Comparison of ENCODE assay signal across 24 mouse cellular contexts in genomic region chr6:129013762-129014276, GRCm38 (mm10). TPM values are rescaled to one million over a fixed set of nuclear protein-coding genes. Genes with fewer than 3 reads are reported as not detected.
DNase-seq lines count a peak whose midpoint lies in the region; ATAC-seq and TF ChIP-seq lines count a peak whose summit lies in the region.
"Had no signal": no experiment of that assay in that cellular context is flagged by ENCODE, and none has a peak within 500 bp of the region (broad histone marks: within the 10 kb centered on the region; RNA-seq: fewer than 3 reads in every experiment).

No protein-coding gene starts in this region.

- dilution Hi-C loops in CH12.LX (cut with MboI; ENCODE audit: extremely low pct_ligation_motif_present, extremely low pct_unique_long_range_greater_than_20kb, low sequenced_read_pairs): no loop called here

- no peak for TF ChIP-seq RAD21 in CH12.LX (IDR thresholded peaks at IDR 0.05; ENCODE audit: low read depth, low read length)

- H3K9me3 ChIP-seq in CH12.LX (replicated peaks; ENCODE audit: low read length): no peaks in the 10 kb centered on the region
- no peaks in the 10 kb centered on the region for H3K9me3 ChIP-seq in stomach, postnatal 0 days (ENCODE audit: control insufficient read depth, low read length)
- H3K9me3 ChIP-seq: embryonic facial prominence, embryonic 12.5 days; forebrain, embryonic 12.5 days; heart, embryonic 13.5 days; hindbrain, embryonic 15.5 days had no signal

- H3K79me2 ChIP-seq in CH12.LX (replicated peaks; ENCODE audit: control insufficient read depth, extremely low read depth, insufficient read depth, poor library complexity, severe bottlenecking): no peaks in the 10 kb centered on the region; the same call in 1 of the 2 replicates

- no peaks in the 10 kb centered on the region for H3K27me3 ChIP-seq in CH12.LX (replicated peaks)
- no peaks in the 10 kb centered on the region for H3K27me3 ChIP-seq in stomach, postnatal 0 days (ENCODE audit: control insufficient read depth, insufficient read depth, low read length)
- H3K27me3 ChIP-seq: embryonic facial prominence, embryonic 12.5 days; forebrain, embryonic 12.5 days; heart, embryonic 13.5 days; hindbrain, embryonic 15.5 days had no signal

- in situ Hi-C loops in CH12.LX (cut with MboI; ENCODE audit: low pct_ligation_motif_present, low pct_unique_long_range_greater_than_20kb, low sequenced_read_pairs): no loop called here

- peak overlapping the region; percentile 96 for H3K4me2 ChIP-seq in CH12.LX (ENCODE audit: insufficient read depth, low read depth, poor library complexity, severe bottlenecking)
- H3K4me2 ChIP-seq in stomach, postnatal 0 days (replicated peaks; ENCODE audit: low read depth): no peak overlapping the region
- H3K4me2 ChIP-seq: embryonic facial prominence, embryonic 12.5 days; forebrain, embryonic 12.5 days; heart, embryonic 13.5 days; hindbrain, embryonic 15.5 days had no signal

- H3K4me1 ChIP-seq in CH12.LX (ENCODE audit: control insufficient read depth in 1 of 2, insufficient read depth in 2 of 2): peaks cover 9 to 41% of the 10 kb centered on the region in 2 experiments; a peak in 3 of 4 replicates
- no peaks in the 10 kb centered on the region for H3K4me1 ChIP-seq in stomach, postnatal 0 days (replicated peaks; ENCODE audit: control insufficient read depth, insufficient read depth)
- H3K4me1 ChIP-seq: embryonic facial prominence, embryonic 12.5 days; forebrain, embryonic 12.5 days; heart, embryonic 13.5 days; hindbrain, embryonic 15.5 days had no signal

- no peak; the same call in 1 of the 2 replicates for TF ChIP-seq POLR2A in CH12.LX (IDR thresholded peaks at IDR 0.05; ENCODE audit: low read depth, low read length)

- TF ChIP-seq CTCF in CH12.LX (conservative IDR thresholded peaks at IDR 0.05 in 1 of 2, IDR thresholded peaks at IDR 0.05 in 1 of 2; ENCODE audit: low read depth in 2 of 2, low read length in 2 of 2): no peak
- no peak for TF ChIP-seq CTCF in stomach, postnatal 0 days (IDR thresholded peaks at IDR 0.05; ENCODE audit: low read depth)

- H3K27ac ChIP-seq in CH12.LX (ENCODE audit: insufficient read depth, low read depth): peak overlapping the region; percentile 93
- H3K27ac ChIP-seq in stomach, postnatal 0 days (replicated peaks): peak overlapping the region; percentile 31; the same call in 1 of the 2 replicates
- H3K27ac ChIP-seq: embryonic facial prominence, embryonic 12.5 days; forebrain, embryonic 12.5 days; heart, adult 2 months; heart, embryonic 13.5 days; hindbrain, embryonic 15.5 days had no signal

- peak overlapping the region; percentile 38 to 58 (median 47) for H3K4me3 ChIP-seq in CH12.LX (replicated peaks in 1 of 3; ENCODE audit: low read depth in 2 of 3, low read length in 2 of 3, poor library complexity in 1 of 3)
- no peak overlapping the region for H3K4me3 ChIP-seq in stomach, postnatal 0 days (ENCODE audit: low read depth, low read length)
- H3K4me3 ChIP-seq: embryonic facial prominence, embryonic 12.5 days; forebrain, embryonic 12.5 days; heart, adult 2 months; heart, embryonic 13.5 days; hindbrain, embryonic 15.5 days had no signal

- DNase-seq in 416B (ENCODE audit: low read depth) (peak; percentile 15), CH12.LX (ENCODE audit: extremely low read depth) (peak; percentile 49), MN1 (ENCODE audit: low spot score) (no peak)
- DNase-seq in stomach, postnatal 0 days (ENCODE audit: low spot score): no peak
- no peak for DNase-seq in heart, adult 9 months (ENCODE audit: low spot score in 2 of 2)
- DNase-seq: adrenal gland, adult 8-10 months; cerebellum, adult 11-12 months; cerebellum, adult 9-10 months; cerebellum, postnatal 36 days; embryo, embryonic 11 days; gastrocnemius, postnatal 10 days; heart, adult 2 months; heart, postnatal 36 days had no signal

- peak; percentile 40; the same call in 1 of the 2 replicates for TF ChIP-seq EP300 in CH12.LX (IDR thresholded peaks at IDR 0.05; ENCODE audit: low read length)
- TF ChIP-seq EP300 in stomach, postnatal 0 days (optimal IDR thresholded peaks at IDR 0.05): no peak

- WGBS in stomach, postnatal 0 days: 49% methylated on average over 5 of the region's 5 CpGs

- peak; percentile 47 for ATAC-seq in granulocyte monocyte progenitor cell, adult 5-6 weeks (replicated peaks; ENCODE audit: poor library complexity, severe bottlenecking)
- no peak for ATAC-seq in stomach, postnatal 0 days (ENCODE audit: low FRiP score, low TSS enrichment)
- ATAC-seq: CD4-positive, CD25-positive, alpha-beta regulatory T cell, adult 4 months; forebrain, embryonic 16.5 days; intestine, embryonic 16.5 days had no signal

- peaks cover 16 to 18% of the 10 kb centered on the region in 2 experiments for H3K36me3 ChIP-seq in CH12.LX (replicated peaks in 1 of 2; ENCODE audit: control insufficient read depth in 1 of 2, insufficient read depth in 1 of 2, low read length in 1 of 2)
- H3K36me3 ChIP-seq in stomach, postnatal 0 days (ENCODE audit: control insufficient read depth, insufficient read depth, low read length): no peaks in the 10 kb centered on the region
- H3K36me3 ChIP-seq: embryonic facial prominence, embryonic 12.5 days; forebrain, embryonic 12.5 days; heart, embryonic 13.5 days; hindbrain, embryonic 15.5 days had no signal

- H3K9ac ChIP-seq in CH12.LX (ENCODE audit: insufficient read depth, low read depth): peak overlapping the region; percentile 85
- no peak overlapping the region for H3K9ac ChIP-seq in stomach, postnatal 0 days (ENCODE audit: low read length)
- H3K9ac ChIP-seq: embryonic facial prominence, embryonic 12.5 days; forebrain, embryonic 12.5 days; heart, embryonic 13.5 days; hindbrain, embryonic 15.5 days had no signal

TF ChIP-seq in CH12.LX, 34 proteins besides CTCF, POLR2A, EP300 and RAD21:
- TF ChIP-seq KAT2A (IDR thresholded peaks at IDR 0.05; ENCODE audit: insufficient replicate concordance, low read length): no peak
- 0 out of 2 replicates have a peak, but pooled peaks have one; percentile 15 for TF ChIP-seq ETS1 (conservative IDR thresholded peaks at IDR 0.05; ENCODE audit: low read depth, low read length)
- 0 out of 2 replicates have a peak, but pooled peaks have one; percentile 49 for TF ChIP-seq IRF4 (IDR thresholded peaks at IDR 0.05; ENCODE audit: low read depth, low read length)
- peak; percentile 76; the same call in 1 of the 2 replicates for TF ChIP-seq TBP (conservative IDR thresholded peaks at IDR 0.05; ENCODE audit: low read depth, low read length)
- peak; percentile 65 for TF ChIP-seq JUN (IDR thresholded peaks at IDR 0.05; ENCODE audit: insufficient read depth, low read depth, low read length)
- no peak for TF ChIP-seq ZKSCAN1 (IDR thresholded peaks at IDR 0.05; ENCODE audit: borderline replicate concordance, low read depth, low read length)
- peak; percentile 25; the same call in 1 of the 2 replicates for TF ChIP-seq TCF12 (IDR thresholded peaks at IDR 0.05; ENCODE audit: low read depth, low read length)
- 0 out of 2 replicates have a peak, but pooled peaks have one; percentile 4 for TF ChIP-seq SMC3 (IDR thresholded peaks at IDR 0.05; ENCODE audit: low read depth, low read length)
- peak; percentile 71 for TF ChIP-seq BHLHE40 (IDR thresholded peaks at IDR 0.05; ENCODE audit: low read depth, low read length)
- peak; percentile 81 for TF ChIP-seq JUND (conservative IDR thresholded peaks at IDR 0.05; ENCODE audit: low read depth, low read length)
- no peak; the same call in 1 of the 2 replicates for TF ChIP-seq SIN3A (IDR thresholded peaks at IDR 0.05; ENCODE audit: low read length)

RNA-seq across cellular contexts. Expression of gene Klrb1f, which starts 31.9 kb away (rescaled TPM):
- total RNA-seq in CH12.LX (2012; rRNA removed) (0.38 and 0.68 TPM in 2 replicates), CH12.LX (2014; rRNA removed) (0.21 and 0.38 TPM in 2 replicates)
- 0.23 and 0.25 TPM in 2 replicates for polyA plus RNA-seq in CH12.LX (2012; ENCODE audit: insufficient read length, low read depth)
- 35.0 and 39.6 TPM in 2 replicates for total RNA-seq in granulocyte monocyte progenitor cell, adult 5-6 weeks (2014; fragmentation: Nextera tagmentation)
- 27.7 and 43.2 TPM in 2 replicates for total RNA-seq in granulocyte monocyte progenitor cell, adult 5-6 weeks (2017)
- polyA plus RNA-seq in stomach, postnatal 0 days (2015; fragmentation: Nextera tagmentation; extraction: Ambion mirVana): 0.16 and 0.18 TPM in 2 replicates
- total RNA-seq: adrenal gland, postnatal 4 days; gastrocnemius, postnatal 10 days; gastrocnemius, postnatal 4 days; heart, adult 2 months; heart, postnatal 36 days had no signal
- polyA plus RNA-seq: forebrain, embryonic 12.5 days; heart, embryonic 13.5 days; hindbrain, embryonic 11.5 days had no signal

Comparison
In these comparisons a context has a peak if more than half of its experiments do, and no peak if none do; other contexts are left out.
1. DNase-seq: peak in 416B (single experiment) and CH12.LX (single experiment); none in stomach, postnatal 0 days (single experiment), MN1 (single experiment) and heart, adult 9 months (0 of 2).
2. RNA of gene Klrb1f, which starts 31.9 kb away (total RNA-seq): 27.7 to 43.2 TPM in granulocyte monocyte progenitor cell, adult 5-6 weeks; 0.21 to 0.68 TPM in CH12.LX; every median in the first group is over 10 times any median in the second.